Mouse (Mus musculus) layer of hippocampus, postnatal 36 days (tissue): Measurements from ENCODE around the gene Cldn16. TPM values are rescaled to one million over a fixed set of nuclear protein-coding genes. Genes with fewer than 3 reads are reported as not detected.
"Not testable (repeated sequence)": the region's sequence is repeated elsewhere in the genome, so short reads cannot be mapped to it uniquely, and the experiment has no call there.

Experiments
- DNase-seq, 2 experiments: peaks; one replicate each; pipeline ENCODE4 v3.0.0; 2022
- total RNA-seq, 2 experiments: library from RNA; stranded (reverse); gene quantifications; 2 replicates each; pipeline ENCODE4 v1.2.3; 2021

Gene Cldn16
- not detected for total RNA-seq

DNA sequence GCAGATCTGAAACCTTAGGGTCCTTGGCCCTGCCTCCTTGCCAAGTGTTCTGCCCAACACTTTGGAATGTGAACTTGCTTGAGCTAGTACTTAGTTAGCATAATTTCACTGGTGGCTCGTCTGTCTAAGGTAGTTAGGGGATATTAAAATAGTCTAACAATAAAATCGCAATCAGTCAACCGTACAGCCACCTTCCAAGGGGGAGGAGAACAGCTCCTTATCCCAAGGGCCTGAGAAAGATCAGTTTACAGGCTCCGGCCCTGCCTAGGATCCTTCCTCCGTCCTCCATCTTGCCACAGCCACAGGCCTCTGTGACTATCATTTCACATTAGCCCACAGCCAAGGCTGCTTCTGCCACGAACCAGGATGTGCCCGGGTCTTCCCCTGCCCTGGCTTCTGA is at the start of gene Cldn16:
Gene Cldn16 (plus strand): TSS at position 301 of the 400 bp plus-strand sequence.
- DNase-seq: no peak

DNA sequence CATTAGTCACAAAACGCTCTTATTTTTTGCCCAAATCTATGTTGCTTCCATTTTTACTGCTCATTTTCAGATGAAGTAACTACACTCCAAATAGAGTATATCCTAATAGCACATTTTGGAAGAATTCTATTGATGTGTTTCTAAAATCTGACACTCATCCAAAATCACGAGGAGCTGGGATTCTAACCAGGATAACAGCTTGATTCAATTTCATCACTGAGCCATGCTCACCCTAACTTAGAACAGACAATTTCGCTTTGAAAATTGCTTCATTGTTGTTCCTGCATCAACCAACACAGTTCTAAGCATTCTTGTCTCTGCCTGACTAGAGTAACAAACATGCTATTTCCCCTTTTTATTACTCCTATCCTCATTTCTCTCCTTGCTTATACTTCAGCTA is 44.3 kb upstream of the Cldn16 start:
- DNase-seq: no peak

DNA sequence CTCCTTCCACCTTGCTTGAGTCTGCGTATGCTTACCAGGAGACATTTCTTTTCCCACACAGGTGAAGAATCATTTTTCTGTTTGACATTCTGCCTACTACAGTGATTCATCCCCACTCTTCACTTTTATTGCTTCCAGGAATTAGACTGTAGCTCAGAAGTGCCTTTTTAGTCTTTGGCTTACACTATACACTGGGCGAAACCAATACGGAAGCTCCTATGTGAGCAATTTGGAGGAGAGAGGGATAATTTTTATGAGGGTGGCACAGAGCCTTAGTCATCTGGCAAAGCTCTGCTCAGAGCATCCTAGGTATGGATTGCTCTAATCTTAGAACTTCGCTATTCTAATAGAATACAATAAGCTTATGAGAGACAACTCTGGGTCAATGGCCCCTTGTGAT is 40.9 kb upstream of the Cldn16 start:
- no peak for DNase-seq

DNA sequence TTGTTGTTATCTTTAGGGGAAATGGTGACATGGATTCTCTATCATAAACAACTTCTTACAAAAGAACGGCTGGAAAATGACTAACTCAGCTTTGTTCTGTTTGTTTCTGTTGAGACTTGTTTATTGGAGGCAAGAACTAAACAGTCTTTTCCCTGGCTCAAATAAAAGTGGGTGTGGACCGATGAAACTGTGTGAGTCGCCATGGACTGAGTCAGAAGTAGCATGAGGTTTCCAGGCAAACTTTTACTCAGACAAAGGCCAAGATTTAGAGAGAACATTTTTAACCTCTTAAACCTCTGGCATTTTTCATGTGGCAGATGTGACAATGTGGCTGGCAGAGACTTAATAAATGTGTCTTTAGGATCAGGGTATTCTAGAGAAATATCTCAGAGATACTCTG is 32.7 kb upstream of the Cldn16 start:
- no peak for DNase-seq

DNA sequence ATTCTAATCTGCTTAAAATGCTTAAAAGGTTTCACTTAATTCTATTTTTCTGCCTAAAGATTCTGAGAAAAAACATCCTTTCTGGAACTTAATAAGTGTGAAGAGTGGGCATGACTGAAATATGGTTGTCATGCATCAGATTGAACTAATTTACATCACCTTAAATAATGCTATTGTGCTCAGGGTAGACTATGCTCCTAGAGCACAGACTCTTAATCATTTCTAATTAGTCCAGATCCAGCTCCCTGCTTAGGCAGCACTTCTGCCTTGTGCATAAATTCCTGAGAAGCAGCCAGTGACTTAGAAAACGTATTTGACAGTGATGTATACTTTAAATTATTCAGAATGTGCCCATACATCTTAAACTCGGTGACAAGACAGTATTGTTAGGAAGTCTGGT is 29.4 kb upstream of the Cldn16 start:
- no peak for DNase-seq

DNA sequence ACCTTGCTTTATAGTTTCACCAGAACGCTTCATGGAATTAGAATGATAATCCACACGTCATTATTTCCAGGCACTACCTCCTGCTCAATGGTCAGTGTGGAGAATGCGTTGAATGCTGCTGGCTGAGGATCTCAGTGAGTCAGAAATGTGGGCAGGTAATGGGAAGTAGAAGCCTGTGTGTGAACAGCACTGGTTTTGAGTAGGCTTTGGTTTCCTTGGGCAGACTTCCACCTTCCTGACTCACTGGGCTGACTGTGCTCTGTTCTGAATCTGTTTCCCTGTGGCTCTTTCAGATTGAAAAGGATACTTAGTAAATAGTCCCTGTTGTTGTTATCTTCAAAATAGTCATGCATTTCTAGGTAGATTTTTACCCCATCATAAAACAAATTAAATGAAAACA is 22.9 kb upstream of the Cldn16 start:
- DNase-seq: no peak

DNA sequence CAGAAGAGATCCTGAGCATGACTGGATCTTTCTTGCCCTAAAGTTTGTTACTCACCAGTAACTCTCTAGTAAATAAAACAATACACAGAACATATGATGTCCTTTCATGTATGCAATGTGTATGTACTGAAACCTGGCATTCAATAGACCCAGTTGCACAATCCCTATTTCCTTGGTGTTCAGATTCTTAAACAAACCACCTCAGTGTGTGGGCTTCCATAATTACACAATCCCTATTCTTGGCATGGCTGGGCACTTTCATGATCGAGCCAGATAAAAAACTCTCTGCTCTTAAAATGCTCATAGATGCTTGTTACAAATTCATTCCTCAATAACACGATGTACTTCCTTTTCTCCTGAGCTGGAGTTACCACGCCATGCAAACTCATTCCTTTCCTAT is 21.8 kb upstream of the Cldn16 start:
- no peak for DNase-seq

DNA sequence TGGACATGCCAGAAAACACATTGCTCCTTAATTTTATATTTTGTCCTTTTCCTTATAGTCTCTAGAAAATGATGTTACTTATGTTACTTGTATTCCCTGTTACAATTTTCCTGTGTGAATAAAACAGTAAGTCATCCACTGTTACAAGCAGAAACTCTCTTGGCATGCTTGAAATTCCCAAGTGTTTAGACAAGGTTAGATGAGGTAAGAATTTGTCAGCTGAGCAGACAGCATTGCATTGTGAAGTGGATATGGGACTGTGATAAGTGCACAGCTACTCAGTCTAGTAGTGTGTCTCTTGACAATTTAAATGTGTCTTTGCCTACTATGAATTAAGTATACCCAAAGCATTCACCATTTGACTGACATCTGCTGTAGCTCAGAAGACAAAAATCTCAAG is 18.1 kb upstream of the Cldn16 start:
- no peak for DNase-seq

DNA sequence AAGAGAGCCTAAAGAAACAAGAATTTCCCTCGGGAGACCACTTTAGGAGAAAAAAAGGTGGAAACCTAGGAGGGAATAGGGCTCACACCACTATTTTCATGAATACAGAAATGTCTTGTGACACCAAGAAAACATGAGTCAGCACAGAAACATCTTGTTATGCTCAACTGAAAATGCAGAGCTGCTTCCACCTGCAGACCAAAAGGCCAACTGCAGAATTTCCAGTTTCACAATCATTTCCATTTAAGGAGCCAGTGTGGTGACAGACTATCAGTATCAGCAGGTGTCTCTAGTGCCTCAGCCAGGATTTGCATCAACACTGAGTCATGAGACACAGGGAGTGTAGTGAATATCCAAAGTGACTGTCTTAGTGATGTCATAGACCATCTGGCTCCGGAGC is 15.3 kb upstream of the Cldn16 start:
- DNase-seq: peak; percentile 14 to 45

DNA sequence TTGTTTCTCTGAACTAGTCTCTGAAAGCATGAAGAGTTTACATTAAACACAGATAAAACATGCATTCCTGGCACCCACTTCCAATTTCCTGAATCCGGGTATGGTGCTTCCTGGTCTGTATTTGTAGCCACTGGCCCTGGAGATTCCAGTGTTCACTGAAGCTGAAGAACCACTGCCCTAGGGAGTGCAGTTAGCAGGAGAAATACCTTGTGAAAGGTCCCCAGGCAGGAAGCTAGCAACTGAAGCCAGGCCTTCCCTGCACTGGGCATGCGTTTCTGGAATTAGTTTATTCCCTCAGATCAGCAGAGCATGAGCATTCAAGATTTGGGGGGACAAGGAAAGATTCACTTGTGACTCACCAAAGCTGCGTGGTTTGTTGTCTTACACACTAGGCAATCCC is 8.8 kb upstream of the Cldn16 start:
- DNase-seq: no peak

DNA sequence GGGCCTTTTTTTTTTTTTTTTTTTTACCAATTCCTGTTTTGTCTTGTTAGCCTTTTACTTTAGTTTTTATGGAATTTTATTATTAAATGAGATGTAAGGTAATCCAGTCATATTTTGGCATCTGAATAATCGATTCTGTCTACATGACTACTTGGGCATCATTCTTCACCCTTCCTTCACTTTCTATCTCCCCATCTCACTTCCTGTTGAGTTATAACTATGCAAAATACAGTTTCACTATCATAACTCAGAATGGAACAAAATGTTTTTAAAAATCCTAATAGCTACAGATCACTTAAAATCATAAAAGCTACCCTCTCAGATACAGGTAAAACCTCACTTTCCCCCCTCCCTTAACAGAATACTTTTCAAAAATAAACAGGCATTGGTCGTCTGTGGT is 6.8 kb upstream of the Cldn16 start:
- DNase-seq: no peak

DNA sequence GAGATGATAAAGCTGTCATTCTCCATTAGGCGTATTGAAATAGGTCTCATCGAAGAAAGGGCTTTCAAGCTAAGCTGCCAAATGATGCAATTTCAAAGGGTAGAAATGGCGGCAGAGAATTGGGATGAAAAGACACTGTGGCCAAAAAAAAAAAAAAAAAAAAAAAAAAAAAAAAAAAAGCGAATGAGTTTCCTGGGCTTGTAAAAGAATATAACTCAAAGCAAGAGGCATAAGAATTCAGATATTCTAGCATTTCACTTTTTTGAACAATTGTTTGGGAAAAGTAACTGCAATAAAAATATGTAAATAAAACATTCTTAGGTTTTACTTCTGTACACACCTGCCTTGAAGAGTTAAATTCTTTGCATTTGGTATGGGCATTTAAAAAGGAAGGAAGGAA is 3.6 kb downstream of the Cldn16 start:
- DNase-seq: no peak

DNA sequence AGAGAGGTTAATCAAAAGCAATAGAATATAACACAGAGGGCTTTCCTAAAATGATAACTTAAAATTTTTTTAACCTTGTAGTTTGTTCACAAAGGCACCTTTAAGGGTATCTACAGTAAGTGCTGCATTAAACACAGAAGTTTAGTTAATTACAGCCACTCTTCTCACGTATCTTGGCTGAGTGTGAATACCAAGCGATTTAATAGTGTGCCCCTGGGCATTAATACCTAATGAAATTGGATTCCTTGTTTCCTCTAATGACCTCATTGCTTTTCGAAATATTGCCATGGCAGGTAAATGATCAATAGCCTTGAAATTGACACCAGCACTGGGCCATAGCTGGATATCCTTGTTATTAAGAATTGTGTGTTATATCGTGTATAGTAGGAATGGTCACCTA is 8.3 kb downstream of the Cldn16 start:
- no peak for DNase-seq

DNA sequence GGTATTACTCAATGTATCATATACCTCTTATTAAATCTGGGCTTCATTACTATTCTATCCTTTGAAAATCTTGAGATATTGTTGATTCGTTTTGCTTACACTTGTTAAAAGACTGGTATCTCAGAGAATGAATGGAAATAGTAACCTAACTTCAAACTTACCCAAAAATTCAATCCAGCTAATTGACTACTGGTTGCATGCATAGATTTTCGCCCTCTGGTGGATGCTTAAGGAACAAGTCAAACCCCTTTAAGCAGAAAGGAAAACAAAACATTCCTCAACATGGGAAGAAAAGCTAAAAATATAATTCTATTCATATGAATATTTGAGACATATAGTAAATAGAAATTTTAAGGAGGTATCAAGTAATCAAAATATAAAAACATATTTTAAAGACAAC is 32.8 kb downstream of the Cldn16 start:
- DNase-seq: no peak

DNA sequence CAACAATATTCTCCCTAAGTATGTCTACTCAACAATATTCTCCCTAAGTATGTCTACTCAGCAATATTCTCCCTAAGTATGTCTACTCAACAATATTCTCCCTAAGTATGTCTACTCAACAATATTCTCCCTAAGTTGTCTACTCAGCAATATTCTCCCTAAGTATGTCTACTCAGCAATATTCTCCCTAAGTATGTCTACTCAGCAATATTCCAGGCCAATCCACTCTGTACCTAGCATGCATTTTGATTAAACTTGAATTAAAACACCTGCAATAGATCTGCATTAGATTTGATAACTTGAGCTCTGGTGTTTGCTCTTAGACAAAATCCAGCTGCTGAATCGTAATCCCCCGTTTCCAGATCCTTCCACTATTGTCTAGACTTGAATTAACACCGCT is 36.8 kb downstream of the Cldn16 start:
- DNase-seq: not testable (repeated sequence)

DNA sequence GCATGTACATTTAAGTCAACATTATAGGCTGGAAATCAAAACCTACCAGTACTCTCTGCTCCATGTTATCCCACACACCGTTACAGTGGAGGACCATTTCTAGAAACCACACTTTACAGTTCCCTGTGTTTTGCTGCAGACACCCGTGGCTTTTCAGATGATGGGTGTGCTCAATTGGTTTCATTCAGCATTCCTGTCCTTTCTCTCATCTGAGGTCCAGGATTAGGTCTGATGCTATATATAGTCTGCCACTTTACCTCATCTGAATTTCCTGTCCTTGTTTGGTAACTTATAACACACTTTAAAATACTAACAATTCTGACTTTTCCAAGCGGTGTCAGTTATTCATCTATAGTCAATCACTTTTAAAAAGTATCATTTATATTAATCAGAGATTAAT is 37.8 kb downstream of the Cldn16 start:
- DNase-seq: no peak

DNA sequence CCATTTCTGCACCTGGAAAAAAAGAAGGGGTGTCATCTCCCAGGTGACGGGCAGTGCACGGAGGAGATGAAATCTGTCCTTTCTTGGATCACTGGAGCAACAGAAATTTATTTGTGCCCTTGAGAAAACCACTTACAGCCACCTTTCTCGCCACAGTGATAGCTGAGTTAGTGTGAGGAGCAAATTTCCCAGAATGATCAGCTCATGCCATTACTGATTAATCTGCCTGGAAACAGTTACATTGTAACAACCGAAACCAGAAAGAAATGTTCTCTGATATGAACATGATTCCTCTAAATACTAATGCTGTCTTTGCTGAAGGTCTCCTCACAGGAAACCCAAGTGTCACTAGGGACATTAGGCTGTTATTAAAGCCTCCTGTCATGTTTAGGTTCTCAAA is 42.0 kb downstream of the Cldn16 start:
- DNase-seq: no peak

DNA sequence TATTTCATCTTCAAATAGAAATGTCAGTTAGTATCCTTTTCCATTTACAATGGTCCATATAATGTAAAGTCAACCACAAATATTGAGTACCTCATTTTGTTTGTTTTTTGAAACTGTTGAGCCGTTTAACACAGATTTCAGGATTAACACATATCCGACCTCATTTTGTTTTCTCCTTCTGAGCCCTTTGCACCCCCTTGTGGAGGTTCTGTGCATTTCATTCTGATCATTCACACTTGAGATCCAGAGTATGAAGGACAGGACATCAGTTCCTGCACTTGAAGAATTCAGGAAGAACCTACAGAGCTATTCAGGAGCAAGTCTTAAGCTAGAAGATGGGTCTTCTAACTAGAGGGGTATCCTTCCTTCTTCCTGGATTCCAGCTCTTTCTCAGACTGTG is 56.7 kb downstream of the Cldn16 start:
- peak in 1 of 2 experiments; percentile 18 for DNase-seq

DNA sequence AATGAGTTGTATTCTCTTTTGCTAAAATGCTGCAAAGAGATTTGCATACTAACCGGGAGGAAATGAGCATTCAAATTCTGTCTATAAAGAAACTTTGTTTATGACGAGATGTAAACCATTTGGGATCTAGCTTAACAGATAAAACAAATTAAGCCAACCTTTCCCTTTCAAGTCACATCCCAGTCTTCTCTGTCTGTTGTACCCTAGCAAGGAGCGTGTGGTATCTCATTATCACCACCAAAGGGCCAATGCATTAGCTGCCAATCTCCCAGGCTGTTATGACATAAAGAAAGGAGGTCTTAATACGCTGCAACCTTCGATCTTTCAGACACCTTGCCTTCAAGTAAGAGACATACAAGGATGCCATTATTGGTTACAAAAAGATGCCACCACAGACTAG is 62.9 kb downstream of the Cldn16 start:
- no peak for DNase-seq

DNA sequence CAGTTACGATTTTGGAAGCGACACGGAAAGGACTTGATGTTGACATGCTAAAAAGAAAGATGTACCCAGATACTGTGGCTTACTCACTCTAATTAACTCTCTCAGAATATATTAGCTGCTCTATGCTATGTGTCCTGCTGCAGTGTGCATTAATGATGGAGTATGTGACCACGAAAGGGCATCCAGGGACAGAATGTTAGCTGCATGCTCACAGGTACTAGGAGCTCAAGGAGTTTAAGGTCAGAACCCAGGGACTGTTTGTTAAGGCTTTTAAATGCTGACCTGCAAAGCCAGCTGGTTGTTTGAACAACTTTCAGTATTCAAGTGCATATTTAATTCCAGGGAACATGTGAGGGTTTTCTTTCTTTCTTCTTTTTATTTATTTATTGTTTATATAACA is 63.7 kb downstream of the Cldn16 start, which contains the start of gene Tmem207:
Gene Tmem207 (minus strand): TSS at position 101 of the 400 bp plus-strand sequence.
- no peak for DNase-seq

DNA sequence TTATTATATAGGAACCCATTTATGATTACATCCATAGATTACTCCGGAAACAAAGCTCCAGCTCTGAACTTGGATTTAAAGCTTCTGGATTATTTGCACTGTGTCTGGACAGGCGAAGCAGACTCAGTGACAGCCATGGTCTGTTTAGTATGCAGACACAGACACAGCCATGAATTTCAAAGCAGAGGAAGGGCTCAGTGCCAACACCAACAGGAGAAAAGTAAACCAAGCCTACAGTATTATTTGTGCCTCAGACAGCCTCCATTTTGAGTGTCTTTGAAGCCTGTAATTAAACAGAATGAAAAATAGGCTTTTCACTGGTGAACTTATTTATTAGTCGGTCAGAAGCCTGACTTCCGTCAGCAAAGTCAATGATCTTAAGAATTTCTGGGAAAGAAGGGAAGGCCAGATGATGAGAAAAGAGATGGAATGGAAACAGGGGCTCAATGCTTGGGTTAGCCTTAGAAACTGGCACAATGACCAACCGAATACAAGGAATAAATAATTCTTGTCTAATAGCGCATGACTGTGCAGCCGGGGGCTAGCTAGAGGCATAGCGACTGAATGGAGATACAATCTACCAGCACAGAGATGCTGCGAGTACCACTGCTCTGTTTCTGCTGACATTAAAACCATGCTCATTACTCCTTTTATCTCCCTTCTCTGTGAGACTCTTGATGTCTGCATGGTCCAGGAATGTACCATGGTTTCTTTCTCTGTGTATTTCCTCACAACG is 65.2 kb downstream of the Cldn16 start:
- peak in 1 of 2 experiments; percentile 12 for DNase-seq

DNA sequence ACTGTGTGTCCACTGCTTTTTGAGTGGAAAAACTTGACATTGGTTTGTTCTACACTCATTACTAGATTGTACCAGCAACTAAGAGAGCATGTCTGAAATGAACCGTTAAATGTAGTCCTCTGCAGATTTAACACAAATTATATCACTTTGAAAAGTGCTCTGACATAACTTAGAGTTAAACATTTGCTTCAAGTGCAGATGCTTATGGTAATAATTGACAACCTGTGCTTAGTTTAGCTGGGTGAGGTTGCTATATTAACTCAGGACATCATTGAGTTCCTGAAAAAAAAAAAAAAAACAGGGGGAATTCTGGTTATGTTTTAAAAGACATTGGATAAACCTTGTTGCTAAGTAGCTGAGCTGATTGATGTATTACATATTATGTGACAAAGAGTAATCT is 67.5 kb downstream of the Cldn16 start:
- no peak for DNase-seq

DNA sequence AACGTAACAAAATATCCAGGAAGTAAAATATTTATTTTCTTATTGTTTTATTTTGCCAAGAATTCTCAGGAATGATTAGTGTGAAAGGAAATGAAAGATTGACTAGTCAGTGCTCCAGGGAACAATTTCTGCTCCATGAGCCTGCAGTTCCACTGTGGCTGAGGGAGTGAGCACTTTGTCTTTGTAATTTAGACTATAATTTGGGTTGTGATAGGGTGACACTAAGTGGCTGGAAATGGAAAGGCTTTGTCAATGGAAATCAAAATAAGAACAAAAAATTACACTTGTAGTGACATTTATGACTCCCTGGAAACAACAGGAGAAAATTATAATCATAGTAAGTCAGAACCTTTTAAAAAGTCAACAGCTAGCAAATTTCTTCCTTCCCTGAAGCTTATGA is 69.4 kb downstream of the Cldn16 start:
- DNase-seq: no peak
